Mouse (Mus musculus) embryonic facial prominence, embryonic 11.5 days (tissue): ENCODE results near the gene Larp4. TPM values are rescaled to one million over a fixed set of nuclear protein-coding genes. Genes with fewer than 3 reads are reported as not detected.
A peak's percentile ranks its signal among the peaks of the same experiment; 100 is the strongest.

Source experiments
- ATAC-seq: fragments of 200-750 bp; cut with Nextera tagmentation; replicated peaks from 2 replicates; pipeline ENCODE4 v1.8.0; 2017; ENCODE audit warnings: low read depth; ENCODE audit not compliant: insufficient number of reproducible peaks, low FRiP score, low TSS enrichment
- DNase-seq: peaks from one replicate; pipeline ENCODE4 v3.0.0-alpha.2; 2015; ENCODE audit warnings: low spot score
- H3K27ac ChIP-seq: fragments of 300-500 bp; sonication (generic); replicated peaks from 2 replicates; pipeline ENCODE4 v1.5.1; 2014; ENCODE audit warnings: mild to moderate bottlenecking, low read depth, low read length, control low read depth
- H3K27me3 ChIP-seq: fragments of 300-500 bp; sonication (generic); 2 replicates; pipeline ENCODE4 v1.6.1; 2014; ENCODE audit warnings: mild to moderate bottlenecking, low read length, moderate library complexity, mixed read lengths; ENCODE audit not compliant: control insufficient read depth, insufficient read depth
- H3K36me3 ChIP-seq: fragments of 300-500 bp; sonication (generic); replicated peaks from 2 replicates; pipeline ENCODE4 v1.6.1; 2014; ENCODE audit warnings: low read depth, mild to moderate bottlenecking, low read length, moderate library complexity, mixed read lengths; ENCODE audit not compliant: control insufficient read depth, insufficient read depth
- H3K4me1 ChIP-seq: fragments of 300-500 bp; sonication (generic); 2 replicates; pipeline ENCODE4 v1.6.1; 2014; ENCODE audit warnings: low read length, mixed read lengths; ENCODE audit not compliant: control insufficient read depth, insufficient read depth
- H3K4me2 ChIP-seq: fragments of 300-500 bp; sonication (generic); 2 replicates; pipeline ENCODE4 v1.6.1; 2014; ENCODE audit warnings: low read depth, mild to moderate bottlenecking, control low read depth, low read length, moderate library complexity
- H3K4me3 ChIP-seq: fragments of 300-500 bp; sonication (generic); 2 replicates; pipeline ENCODE4 v1.5.1; 2014; ENCODE audit warnings: low read depth, low read length, control low read depth
- H3K9ac ChIP-seq: fragments of 300-500 bp; sonication (generic); replicated peaks from 2 replicates; pipeline ENCODE4 v1.6.1; 2014; ENCODE audit warnings: mild to moderate bottlenecking, control low read depth, low read length
- H3K9me3 ChIP-seq: fragments of 300-500 bp; sonication (generic); replicated peaks from 2 replicates; pipeline ENCODE4 v1.6.1; 2016; ENCODE audit warnings: mild to moderate bottlenecking, low read length, inconsistent platforms, mixed read lengths; ENCODE audit not compliant: control insufficient read depth
- WGBS: fragments of 180-500 bp; shearing (Covaris S2); extraction: QIAGEN DNeasy Blood & Tissue Kit; methylation state at CpG from one replicate; pipeline ENCODE4 v1.1.7; 2014; 5-methylcytosine and 5-hydroxymethylcytosine counted together
- polyA plus RNA-seq: library from polyadenylated mRNA; unstranded; fragments of >200 nt; fragmentation: Nextera tagmentation; extraction: Ambion mirVana; gene quantifications from 2 replicates; pipeline ENCODE4 v1.2.1, GENCODE M21; 2014

The Larp4 gene
- polyA plus RNA-seq, 1 experiment from 2014 or later = 37.0 TPM

DNA sequence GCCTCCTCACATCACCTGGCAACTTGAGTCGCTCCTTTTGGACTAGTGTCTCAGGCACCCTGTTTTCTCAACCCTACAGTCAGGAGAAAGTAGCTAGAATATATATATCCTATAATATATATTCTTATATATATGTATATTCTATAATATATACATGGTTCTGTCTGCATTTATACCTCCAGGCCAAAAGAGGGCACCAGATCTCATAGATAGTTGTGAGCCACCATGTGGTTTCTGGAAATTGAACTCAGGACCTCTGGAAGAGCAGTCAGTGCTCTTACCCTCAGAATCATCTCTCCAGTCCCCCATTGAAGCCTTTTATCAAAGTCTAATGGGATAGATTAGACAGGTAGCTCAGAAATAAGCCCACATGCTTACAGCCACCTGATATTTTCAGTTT, 51.3 kb downstream of the Larp4 start:
- 88% methylated on average over 1 of the region's 1 CpGs for WGBS
- no peak overlapping the region for H3K4me3 ChIP-seq
- no peaks in the 10 kb centered on the region for H3K27me3 ChIP-seq
- H3K9me3 ChIP-seq = no peaks in the 10 kb centered on the region
- H3K36me3 ChIP-seq = no peaks in the 10 kb centered on the region
- DNase-seq (no peak), ATAC-seq (no peak)
- H3K9ac ChIP-seq = no peak overlapping the region
- H3K27ac ChIP-seq = no peak overlapping the region
- no peak overlapping the region for H3K4me2 ChIP-seq
- H3K4me1 ChIP-seq = no peaks in the 10 kb centered on the region

- H3K4me1 ChIP-seq = no peaks in the 10 kb centered on the region
- no peak overlapping the region for H3K9ac ChIP-seq
- no peaks in the 10 kb centered on the region for H3K36me3 ChIP-seq
- no peaks in the 10 kb centered on the region for H3K9me3 ChIP-seq
- no peak overlapping the region for H3K4me2 ChIP-seq
- no peak for ATAC-seq
- 21% methylated on average over 5 of the region's 5 CpGs for WGBS
- no peaks in the 10 kb centered on the region for H3K27me3 ChIP-seq
- peak; percentile 65 for DNase-seq
- H3K4me3 ChIP-seq = no peak overlapping the region
- no peak overlapping the region for H3K27ac ChIP-seq
Measured at GRCm38 (mm10) chr15:100022923-100023322, 53.1 kb downstream of the Larp4 start.

- H3K4me2 ChIP-seq = no peak overlapping the region
- no peak overlapping the region for H3K4me3 ChIP-seq
- H3K27me3 ChIP-seq = no peaks in the 10 kb centered on the region
- DNase-seq (no peak), ATAC-seq (no peak)
- no peak overlapping the region for H3K9ac ChIP-seq
- no peaks in the 10 kb centered on the region for H3K36me3 ChIP-seq
- WGBS = 81% methylated on average over 11 of the region's 11 CpGs
- no peaks in the 10 kb centered on the region for H3K4me1 ChIP-seq
- no peak overlapping the region for H3K27ac ChIP-seq
- H3K9me3 ChIP-seq = no peaks in the 10 kb centered on the region
Measured at GRCm38 (mm10) chr15:100025076-100025834, 55.4 kb downstream of the Larp4 start.

GRCm38 (mm10) chr15:100028133-100028532, 58.3 kb downstream of the Larp4 start:
- no peak overlapping the region for H3K27ac ChIP-seq
- H3K4me2 ChIP-seq = no peak overlapping the region
- no peak overlapping the region for H3K4me3 ChIP-seq
- H3K9me3 ChIP-seq = no peaks in the 10 kb centered on the region
- H3K4me1 ChIP-seq = no peaks in the 10 kb centered on the region
- DNase-seq (no peak), ATAC-seq (no peak)
- WGBS = 81% methylated on average over 2 of the region's 2 CpGs
- H3K36me3 ChIP-seq = no peaks in the 10 kb centered on the region
- H3K9ac ChIP-seq = no peak overlapping the region
- H3K27me3 ChIP-seq = no peaks in the 10 kb centered on the region

GRCm38 (mm10) chr15:100029497-100029896, 59.6 kb downstream of the Larp4 start:
- Histone ChIP-seq H3K4me1 (no peaks in the 10 kb centered on the region), H3K4me2 (no peak overlapping the region), H3K36me3 (no peaks in the 10 kb centered on the region), H3K9me3 (no peaks in the 10 kb centered on the region), H3K27me3 (no peaks in the 10 kb centered on the region), H3K9ac (no peak overlapping the region), H3K27ac (no peak overlapping the region), H3K4me3 (no peak overlapping the region)
- DNase-seq = no peak
- 79% methylated on average over 8 of the region's 8 CpGs for WGBS
- no peak for ATAC-seq

DNA sequence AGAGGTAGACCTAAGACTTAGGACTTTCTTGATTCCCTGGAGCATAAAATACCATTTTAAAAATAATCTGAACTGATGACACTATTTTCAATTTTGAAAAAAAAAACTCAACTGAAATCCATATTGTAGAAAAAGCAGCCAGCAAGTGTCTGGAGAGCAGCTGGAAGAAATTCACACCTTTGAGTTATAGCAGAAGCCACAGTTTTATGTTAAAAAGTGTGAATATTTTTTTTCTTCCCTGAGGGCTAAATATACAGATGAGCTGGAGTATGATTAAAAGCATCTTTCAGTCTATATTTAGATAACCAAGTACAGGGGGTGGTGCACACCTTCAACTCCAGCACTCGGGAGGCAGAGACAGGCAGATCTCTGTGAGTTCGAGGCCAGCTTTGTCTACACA, 60.0 kb downstream of the Larp4 start:
- H3K27ac ChIP-seq = no peak overlapping the region
- 89% methylated on average over 2 of the region's 2 CpGs for WGBS
- no peak overlapping the region for H3K4me2 ChIP-seq
- H3K4me1 ChIP-seq = no peaks in the 10 kb centered on the region
- H3K9me3 ChIP-seq = no peaks in the 10 kb centered on the region
- no peak for DNase-seq
- H3K36me3 ChIP-seq = no peaks in the 10 kb centered on the region
- no peak overlapping the region for H3K4me3 ChIP-seq
- no peaks in the 10 kb centered on the region for H3K27me3 ChIP-seq
- H3K9ac ChIP-seq = no peak overlapping the region
- no peak for ATAC-seq

GRCm38 (mm10) chr15:100032546-100032945, 62.7 kb downstream of the Larp4 start:
- H3K4me1 ChIP-seq = no peaks in the 10 kb centered on the region
- no peak overlapping the region for H3K9ac ChIP-seq
- no peak overlapping the region for H3K27ac ChIP-seq
- no peaks in the 10 kb centered on the region for H3K27me3 ChIP-seq
- H3K36me3 ChIP-seq = no peaks in the 10 kb centered on the region
- no peaks in the 10 kb centered on the region for H3K9me3 ChIP-seq
- DNase-seq (no peak), ATAC-seq (no peak)
- no peak overlapping the region for H3K4me2 ChIP-seq
- WGBS = 88% methylated on average over 3 of the region's 3 CpGs
- no peak overlapping the region for H3K4me3 ChIP-seq

DNA sequence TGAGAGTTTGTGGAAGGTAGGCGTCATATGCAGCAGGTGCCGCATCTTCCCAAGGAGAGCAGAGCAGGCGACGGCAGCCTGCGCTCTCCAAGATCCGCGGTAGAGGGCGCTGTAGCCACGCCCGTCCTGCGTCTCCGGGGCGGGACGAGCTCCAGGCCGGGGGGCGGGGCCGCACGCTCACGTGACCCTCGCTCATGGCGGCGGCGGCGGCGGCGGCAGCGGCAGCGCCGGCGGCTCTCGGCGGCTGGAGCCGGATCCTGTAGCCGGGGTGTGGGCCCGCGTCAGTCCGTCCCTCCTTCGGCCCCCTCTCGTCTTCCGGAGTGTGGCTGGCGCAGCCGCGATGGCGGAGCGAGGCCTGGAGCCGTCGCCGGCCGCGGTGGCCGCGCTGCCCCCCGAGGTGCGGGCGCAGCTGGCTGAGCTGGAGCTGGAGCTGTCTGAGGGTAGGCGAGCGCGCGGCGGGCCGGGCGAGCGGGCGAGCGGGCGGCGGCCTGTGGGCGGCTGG, 68.7 kb downstream of the Larp4 start, which contains the start of gene Dip2b:
Gene Dip2b (plus strand): TSS at position 195 of the 502 bp plus-strand sequence.
- no peaks in the 10 kb centered on the region for H3K4me1 ChIP-seq
- peak within 1 kb of the TSS; percentile 97 for H3K9ac ChIP-seq
- H3K4me2 ChIP-seq = peak within 1 kb of the TSS; percentile 46
- DNase-seq (peak; percentile 96), ATAC-seq (peak; percentile 83)
- H3K4me3 ChIP-seq = peak within 1 kb of the TSS; percentile 92
- H3K36me3 ChIP-seq = no peaks in the 10 kb centered on the region
- no peaks in the 10 kb centered on the region for H3K27me3 ChIP-seq
- WGBS = 0% methylated on average over 49 of the region's 68 CpGs
- H3K27ac ChIP-seq = peak within 1 kb of the TSS; percentile 93
- H3K9me3 ChIP-seq = no peaks in the 10 kb centered on the region
